Mouse (Mus musculus): ENCODE data around the gene Ube2s. TPM values are rescaled to one million over a fixed set of nuclear protein-coding genes. Genes with fewer than 3 reads are reported as not detected.

The Ube2s gene
- total RNA-seq (2023): 157 to 176 TPM (median 162 TPM) in 4 replicates

GRCm38 (mm10) chr7:4812303-4813104 lies at the start of gene Ube2s:
TSS of gene Ube2s (minus strand) at chr7:4812590.

DNA sequence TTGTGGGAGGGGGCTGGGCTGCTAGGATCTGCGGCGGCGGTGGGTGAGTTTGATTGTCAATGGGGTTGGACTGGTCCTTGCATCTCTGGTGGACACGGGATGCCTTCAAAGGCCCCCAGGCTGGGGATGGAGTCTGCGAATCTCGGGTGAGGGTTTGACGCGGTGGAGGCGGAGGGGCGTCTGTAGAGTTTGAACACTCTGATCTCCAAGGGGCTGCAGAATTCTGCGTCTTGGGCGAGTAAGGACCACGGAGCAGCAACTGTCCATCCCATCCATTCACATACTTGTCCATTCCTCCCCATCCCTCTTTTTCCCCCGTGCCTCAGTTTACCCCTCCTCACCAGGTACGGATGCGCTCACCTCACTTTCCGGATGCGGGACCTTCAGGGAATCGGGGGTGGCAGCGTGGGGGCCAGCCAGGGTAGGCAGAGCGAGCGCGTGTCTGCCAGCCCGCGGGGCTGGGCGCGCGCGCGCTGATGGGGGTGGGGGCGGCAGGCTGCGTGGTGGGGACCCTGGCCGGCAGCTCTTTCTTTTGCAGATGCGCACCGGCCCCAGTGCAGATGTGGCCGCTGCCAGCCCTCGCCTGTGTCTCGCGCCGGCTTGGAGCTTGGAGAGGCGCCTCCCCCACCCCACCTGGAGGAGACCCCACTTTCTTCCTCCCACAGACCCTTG lies 32.0 kb upstream of the Ube2s start, which contains the start of gene Shisa7:
Shisa7 (minus strand) TSS at position 452 of the 672 bp plus-strand sequence.

DNA sequence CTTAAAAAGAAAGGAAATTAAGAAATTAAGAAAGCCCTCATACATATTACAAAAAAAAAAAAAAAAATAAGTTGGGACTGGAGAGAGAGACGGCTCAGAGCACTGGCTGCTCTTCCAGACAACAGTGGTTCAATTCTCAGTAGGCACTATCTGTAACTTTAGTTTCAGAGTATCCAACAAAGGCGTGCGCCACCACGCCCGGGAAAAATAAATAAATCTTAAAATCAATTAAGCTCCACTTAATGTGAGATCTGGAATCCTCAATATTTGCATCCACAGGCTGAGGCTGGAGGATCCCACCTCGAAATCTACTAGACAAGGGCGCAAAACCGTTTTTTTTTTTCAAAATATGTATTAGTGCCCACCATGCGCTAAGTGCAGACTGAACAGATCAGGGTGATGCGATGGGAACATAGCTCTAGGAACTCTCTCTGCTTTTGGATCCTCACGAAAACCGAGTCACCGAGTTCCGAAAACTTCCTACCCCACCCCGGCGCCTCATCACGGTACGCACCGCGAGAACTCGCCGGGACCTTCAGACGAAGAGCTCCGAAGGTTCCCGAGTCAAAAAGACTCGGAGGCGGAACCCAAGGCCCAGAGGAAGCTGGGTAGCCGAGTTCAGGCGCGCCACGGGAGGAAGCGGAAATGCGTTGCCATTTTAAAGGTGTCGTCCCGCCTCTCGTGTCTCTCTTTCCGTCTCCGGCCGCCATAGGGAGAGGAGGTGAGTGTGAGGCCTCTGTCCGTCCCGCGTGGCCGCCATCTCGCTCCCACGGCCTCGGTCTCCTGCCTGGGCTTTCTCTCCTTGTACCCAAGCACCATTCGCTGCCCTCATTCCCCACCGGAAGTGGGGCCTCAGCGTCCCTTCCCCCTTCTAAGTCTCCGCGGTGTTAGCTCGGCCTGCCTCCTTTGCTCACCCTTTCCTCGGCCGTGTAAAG lies 19.8 kb downstream of the Ube2s start, which contains the start of gene Rpl28:
Rpl28 (plus strand) TSS at position 597 of the 935 bp plus-strand sequence.

DNA sequence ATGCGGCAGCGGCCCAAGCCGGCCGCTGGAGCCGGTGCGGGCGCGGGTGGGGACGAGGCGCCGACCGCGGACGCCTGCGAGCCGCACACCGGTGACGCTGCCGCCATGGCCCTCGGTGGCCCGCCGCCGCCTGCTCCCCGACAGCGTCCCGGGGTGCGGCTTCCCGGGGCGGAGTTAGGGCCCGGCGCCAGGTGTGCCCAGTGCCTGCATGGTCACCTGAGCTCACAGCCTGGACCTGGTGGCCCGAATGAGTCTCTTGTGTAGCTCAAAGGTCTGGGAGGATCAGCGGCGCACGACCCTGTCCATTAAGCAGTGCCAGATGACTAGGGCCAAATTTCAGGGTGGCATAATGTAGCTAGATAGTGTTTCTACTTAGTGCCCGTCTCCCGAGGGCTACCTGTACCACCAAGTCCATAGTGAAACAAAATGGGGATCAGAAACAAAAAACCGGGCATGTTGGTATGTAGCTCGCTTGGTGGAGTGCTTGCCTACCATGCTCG lies 22.9 kb downstream of the Ube2s start, which contains the start of gene Tmem238:
Tmem238 (minus strand) TSS at position 221 of the 500 bp plus-strand sequence.

GRCm38 (mm10) chr7:4782759-4783158 lies 29.6 kb downstream of the Ube2s start, which contains the start of the genes Il11 and Tmem190:
TSS of gene Il11 (minus strand) at chr7:4782859.
TSS of gene Tmem190 (plus strand) at chr7:4782937.

GRCm38 (mm10) chr7:4771202-4771601 lies 41.2 kb downstream of the Ube2s start, which contains the start of gene Fam71e2:
TSS of gene Fam71e2 (minus strand) at chr7:4771302.

GRCm38 (mm10) chr7:4752821-4753570 lies 59.4 kb downstream of the Ube2s start, which contains the start of gene Cox6b2:
TSS of gene Cox6b2 (minus strand) at chr7:4753094.

Other genes with a start within 250 kb of the Ube2s start
- 0.16 TPM in 1 of 4 replicates, not detected in the others for gene Ptprh, start 208.5 kb downstream of the Ube2s start, total RNA-seq (2023)
- 50.2 to 57.5 TPM (median 54.8 TPM) in 4 replicates for gene Tmem86b, start 181.2 kb downstream of the Ube2s start, total RNA-seq (2023)
- 264 to 268 TPM (median 267 TPM) in 4 replicates for gene Ppp6r1, start 153.6 kb downstream of the Ube2s start, total RNA-seq (2023)
- gene Hspbp1, start 127.5 kb downstream of the Ube2s start, total RNA-seq (2023): 73.6 to 82.3 TPM (median 79.6 TPM) in 4 replicates
- gene Brsk1, start 122.0 kb downstream of the Ube2s start, total RNA-seq (2023): not detected in 4 replicates
- 1.5 to 4.0 TPM (median 3.0 TPM) in 4 replicates for gene Tmem150b, start 87.3 kb downstream of the Ube2s start, total RNA-seq (2023)
- gene Kmt5c, start 72.5 kb downstream of the Ube2s start, total RNA-seq (2023): 87.1 to 92.8 TPM (median 91.8 TPM) in 4 replicates
- gene Cox6b2, start 59.5 kb downstream of the Ube2s start, total RNA-seq (2023): 1.3 to 5.4 TPM (median 4.0 TPM) in 4 replicates
- not detected in 4 replicates for gene Fam71e2, start 41.3 kb downstream of the Ube2s start, total RNA-seq (2023)
- not detected in 4 replicates for gene Il11, start 29.7 kb downstream of the Ube2s start, total RNA-seq (2023)
- not detected in 4 replicates for gene Tmem190, start 29.7 kb downstream of the Ube2s start, total RNA-seq (2023)
- gene Tmem238, start 22.9 kb downstream of the Ube2s start, total RNA-seq (2023): 1.8 to 2.7 TPM (median 2.4 TPM) in 4 replicates
- gene Rpl28, start 19.7 kb downstream of the Ube2s start, total RNA-seq (2023): 1,788 to 1,881 TPM (median 1,825 TPM) in 4 replicates
- gene Shisa7, start 32.1 kb upstream of the Ube2s start, total RNA-seq (2023): 0.49 to 2.8 TPM (median 1.1 TPM) in 4 replicates
- gene Isoc2b, start 57.7 kb upstream of the Ube2s start, total RNA-seq (2023): 4.3 to 9.7 TPM (median 6.8 TPM) in 4 replicates
- 9.9 to 14.2 TPM (median 11.8 TPM) in 4 replicates for gene Isoc2a, start 64.6 kb upstream of the Ube2s start, total RNA-seq (2023)
- gene Gm36210, start 93.9 kb upstream of the Ube2s start, total RNA-seq (2023): not detected in 4 replicates
- 36.3 to 42.6 TPM (median 37.9 TPM) in 4 replicates for gene Zfp628, start 102.6 kb upstream of the Ube2s start, total RNA-seq (2023)
- gene Nat14, start 109.4 kb upstream of the Ube2s start, total RNA-seq (2023): 9.0 to 12.9 TPM (median 10.2 TPM) in 4 replicates
- gene Ssc5d, start 113.2 kb upstream of the Ube2s start, total RNA-seq (2023): 0.21 to 0.63 TPM (median 0.42 TPM) in 4 replicates
- 0.51 to 1.9 TPM (median 0.61 TPM) in 3 of 4 replicates, not detected in the other for gene Sbk2, start 151.8 kb upstream of the Ube2s start, total RNA-seq (2023)
- not detected in 4 replicates for gene Sbk3, start 158.6 kb upstream of the Ube2s start, total RNA-seq (2023)
- gene Zfp579, start 183.6 kb upstream of the Ube2s start, total RNA-seq (2023): 15.7 to 19.2 TPM (median 16.5 TPM) in 4 replicates
- gene Zfp524, start 201.8 kb upstream of the Ube2s start, total RNA-seq (2023): 7.0 to 8.3 TPM (median 7.6 TPM) in 4 replicates
- gene Fiz1, start 202.1 kb upstream of the Ube2s start, total RNA-seq (2023): 58.3 to 66.2 TPM (median 62.1 TPM) in 4 replicates
- not detected in 4 replicates for gene Gm44973, start 202.9 kb upstream of the Ube2s start, total RNA-seq (2023)
- gene Zfp865, start 207.8 kb upstream of the Ube2s start, total RNA-seq (2023): 48.6 to 50.4 TPM (median 49.4 TPM) in 4 replicates
- gene Ccdc106, start 208.0 kb upstream of the Ube2s start, total RNA-seq (2023): not detected in 4 replicates
- not detected in 4 replicates for gene 4632433K11Rik, start 221.5 kb upstream of the Ube2s start, total RNA-seq (2023)
- 7.6 to 8.5 TPM (median 8.3 TPM) in 4 replicates for gene Zfp784, start 225.9 kb upstream of the Ube2s start, total RNA-seq (2023)
- 2.5 to 3.6 TPM (median 3.3 TPM) in 4 replicates for gene Zfp580, start 238.9 kb upstream of the Ube2s start, total RNA-seq (2023)
- 540 to 584 TPM (median 566 TPM) in 4 replicates for gene U2af2, start 249.6 kb upstream of the Ube2s start, total RNA-seq (2023)

Data from B cell, adult 62 days (primary cell).